Mouse (Mus musculus): ENCODE measurements around the gene Cyp2a4. TPM values are rescaled to one million over a fixed set of nuclear protein-coding genes. Genes with fewer than 3 reads are reported as not detected.

The Cyp2a4 gene
- polyA plus RNA-seq (2015; fragmentation: Illumina TruSeq; extraction: RNeasy Lipid Tissue Mini Kit (QIAGEN cat#74804); ENCODE audit: insufficient read depth, low replicate concordance), result not detected

DNA sequence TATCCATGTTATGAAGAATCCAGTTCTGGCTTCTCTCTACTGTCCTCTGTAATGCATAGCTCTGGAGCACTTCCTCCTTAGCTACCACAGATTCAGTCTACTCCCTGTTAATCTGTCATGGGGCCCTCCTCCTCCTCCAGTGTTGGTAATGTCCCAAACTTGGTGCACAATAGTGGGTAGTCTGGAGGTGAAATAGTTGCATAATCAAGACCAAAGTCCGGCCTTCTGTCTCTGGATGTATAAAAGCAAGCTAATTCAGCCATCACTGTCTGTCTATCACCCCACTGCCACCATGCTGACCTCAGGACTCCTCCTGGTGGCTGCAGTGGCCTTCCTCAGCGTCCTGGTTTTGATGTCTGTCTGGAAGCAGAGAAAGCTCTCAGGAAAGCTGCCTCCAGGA is at the start of gene Cyp2a4:
Gene Cyp2a4, plus strand, starts transcription at position 244 of the 400 bp plus-strand sequence.

DNA sequence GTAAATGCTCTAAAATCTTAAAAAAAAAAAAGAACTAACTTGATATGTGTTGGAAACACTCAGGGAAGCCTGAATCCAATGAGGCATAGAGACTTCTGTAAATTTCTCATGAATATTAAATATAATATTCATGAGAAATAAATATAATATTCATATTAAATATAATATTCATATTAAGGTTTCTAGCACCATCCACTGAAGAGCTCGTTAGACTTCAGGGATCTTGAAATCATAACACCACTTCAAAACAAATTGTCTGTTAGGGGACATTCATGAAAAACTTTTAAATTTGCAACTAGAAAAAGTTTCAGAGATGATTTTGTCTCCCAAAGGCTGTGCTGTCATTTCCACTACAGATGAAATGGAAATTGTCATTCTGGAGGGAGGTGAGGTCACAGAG is 46.9 kb upstream of the Cyp2a4 start, which contains the start of gene Vmn1r184:
Gene Vmn1r184, plus strand, starts transcription at position 301 of the 400 bp plus-strand sequence.

Other genes starting within 250 kb of the Cyp2a4 start
- gene Cyp2b13, start 245.7 kb upstream of the Cyp2a4 start, polyA plus RNA-seq (2015; fragmentation: Illumina TruSeq; extraction: RNeasy Lipid Tissue Mini Kit (QIAGEN cat#74804); ENCODE audit: insufficient read depth, low replicate concordance), result not detected
- gene Cyp2b9, start 133.8 kb upstream of the Cyp2a4 start, polyA plus RNA-seq (2015; fragmentation: Illumina TruSeq; extraction: RNeasy Lipid Tissue Mini Kit (QIAGEN cat#74804); ENCODE audit: insufficient read depth, low replicate concordance), result not detected
- not detected for gene Vmn1r184, start 46.8 kb upstream of the Cyp2a4 start, polyA plus RNA-seq (2015; fragmentation: Illumina TruSeq; extraction: RNeasy Lipid Tissue Mini Kit (QIAGEN cat#74804); ENCODE audit: insufficient read depth, low replicate concordance)
- not detected for gene Nlrp9c, start 96.5 kb downstream of the Cyp2a4 start, polyA plus RNA-seq (2015; fragmentation: Illumina TruSeq; extraction: RNeasy Lipid Tissue Mini Kit (QIAGEN cat#74804); ENCODE audit: insufficient read depth, low replicate concordance)
- gene Nlrp4a, start 127.9 kb downstream of the Cyp2a4 start, polyA plus RNA-seq (2015; fragmentation: Illumina TruSeq; extraction: RNeasy Lipid Tissue Mini Kit (QIAGEN cat#74804); ENCODE audit: insufficient read depth, low replicate concordance), result not detected
- not detected for gene Nlrp9a, start 227.9 kb downstream of the Cyp2a4 start, polyA plus RNA-seq (2015; fragmentation: Illumina TruSeq; extraction: RNeasy Lipid Tissue Mini Kit (QIAGEN cat#74804); ENCODE audit: insufficient read depth, low replicate concordance)

All from spleen, adult 10 weeks (tissue).